Mouse (Mus musculus): Measurements from ENCODE around the gene Nup214. TPM values are rescaled to one million over a fixed set of nuclear protein-coding genes. Genes with fewer than 3 reads are reported as not detected.

Nup214 gene
- total RNA-seq, 2 experiments from 2014 or later, result 43.0 to 62.5 TPM

GRCm38 (mm10) chr2:32090145-32090544 lies 115.9 kb downstream of the Nup214 start:
- no peak for DNase-seq (ENCODE audit: low spot score in 2 of 2)

- no peak for DNase-seq (ENCODE audit: low spot score in 2 of 2)
Measured at GRCm38 (mm10) chr2:32091956-32092355, 117.7 kb downstream of the Nup214 start.

GRCm38 (mm10) chr2:32094001-32094707 lies 119.9 kb downstream of the Nup214 start:
- DNase-seq (ENCODE audit: low spot score in 2 of 2), result no peak

GRCm38 (mm10) chr2:32095351-32096121 lies 121.3 kb downstream of the Nup214 start, which contains the start of gene Plpp7:
Gene Plpp7 (plus strand): TSS chr2:32095528.
- peak; percentile 47 to 58 for DNase-seq (ENCODE audit: low spot score in 2 of 2)

- DNase-seq (ENCODE audit: low spot score in 2 of 2), result no peak
Measured at GRCm38 (mm10) chr2:32096122-32096420, 121.8 kb downstream of the Nup214 start.

GRCm38 (mm10) chr2:32102944-32103343 lies 128.7 kb downstream of the Nup214 start:
- DNase-seq (ENCODE audit: low spot score in 2 of 2), result no peak

GRCm38 (mm10) chr2:32103557-32103956 lies 129.3 kb downstream of the Nup214 start:
- no peak for DNase-seq (ENCODE audit: low spot score in 2 of 2)

Small RNA genes lying within 50 kb of the gene (microRNA-seq; reads per million reads assigned to microRNA genes)
- gene Mir7674 (ENCODE audit: borderline number of aligned reads in 2 of 2), result 1.8 to 2.8 reads per million in 2 experiments

Other genes starting within 250 kb of the Nup214 start
- gene Qrfp, start 163.9 kb upstream of the Nup214 start, total RNA-seq (2021), result not detected
- under 1 TPM in 1 of 2 experiments, not detected in 1; 0.06 TPM for gene Fibcd1, start 128.4 kb upstream of the Nup214 start, total RNA-seq (2021)
- 10 to 100 TPM; 14.3 to 15.4 TPM for gene Lamc3, start 87.1 kb upstream of the Nup214 start, total RNA-seq (2021)
- 10 to 100 TPM; 35.4 to 60.9 TPM for gene Aif1l, start 24.3 kb upstream of the Nup214 start, total RNA-seq (2021)
- gene Fam78a, start 110.4 kb downstream of the Nup214 start, total RNA-seq (2021), result 1 to 10 TPM in 1 of 2 experiments, under 1 TPM in 1; 0.99 to 2.1 TPM
- 1 to 10 TPM; 5.4 to 6.6 TPM for gene Plpp7, start 121.1 kb downstream of the Nup214 start, total RNA-seq (2021)
- gene Prrc2b, start 176.6 kb downstream of the Nup214 start, total RNA-seq (2021), result 100 to 1,000 TPM in 1 of 2 experiments, 10 to 100 TPM in 1; 94.4 to 102 TPM

All from adrenal gland, adult 18-20 months (tissue).